Mouse (Mus musculus): ENCODE measurements around the gene Atp2b1.

GRCm38 (mm10) chr10:99014737-99015136 lies 100.5 kb downstream of the Atp2b1 start:
- TF ChIP-seq CTCF (IDR thresholded peaks at IDR 0.05; ENCODE audit: insufficient read depth, low read length) (no peak), POLR2A (IDR thresholded peaks at IDR 0.05; ENCODE audit: borderline replicate concordance, extremely low read depth, low read depth, low read length) (no peak)
